Mouse (Mus musculus): Measurements from ENCODE around the gene Pola2. TPM values are rescaled to one million over a fixed set of nuclear protein-coding genes. Genes with fewer than 3 reads are reported as not detected.

Pola2 gene
- total and polyA plus RNA-seq, 3 experiments, result 77.3 to 126 (median 99.4) TPM

DNA sequence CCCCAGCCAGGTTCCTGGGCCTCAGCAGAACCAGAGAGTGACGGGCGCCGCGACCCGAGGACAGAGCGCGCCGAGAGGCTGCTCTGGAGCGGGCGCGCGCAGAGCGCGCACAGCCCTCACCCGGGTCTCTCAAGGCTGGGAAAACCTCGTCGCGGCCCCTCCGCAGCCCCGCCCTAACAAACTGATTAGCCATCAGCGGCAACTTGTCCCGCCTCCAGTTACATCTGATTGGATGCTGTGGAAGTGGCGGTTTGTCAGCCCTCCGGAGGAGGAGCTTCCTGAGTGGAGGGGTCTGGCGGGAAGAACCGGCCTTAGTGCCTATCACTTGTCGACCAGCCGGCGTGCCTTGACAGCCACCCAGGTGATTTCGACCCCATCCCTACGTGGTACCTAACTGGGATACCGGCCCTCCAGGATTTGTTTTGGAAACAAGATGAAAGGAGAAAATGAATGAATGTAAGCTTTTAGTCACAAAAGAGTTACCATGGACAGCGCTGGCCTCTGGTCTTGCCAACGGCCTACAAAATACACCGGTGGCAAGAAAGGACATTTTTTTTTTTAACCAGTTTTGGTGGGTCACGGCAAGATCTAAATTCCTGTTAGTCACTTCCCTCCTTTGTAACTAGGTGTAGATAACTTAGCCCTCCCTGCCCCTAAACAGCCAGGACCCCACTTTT is 69.9 kb downstream of the Pola2 start, which contains the start of gene Tigd3 (continued):
- TF ChIP-seq POLR2A (IDR thresholded peaks at IDR 0.05; ENCODE audit: control insufficient read depth in 1 of 2, insufficient read depth in 1 of 2, low read depth in 1 of 2, low read length in 2 of 2, poor library complexity in 1 of 2), result peak; percentile 73 to 85; a peak in 3 of 4 replicates
- peak; percentile 66 for TF ChIP-seq MAX (IDR thresholded peaks at IDR 0.05; ENCODE audit: low read length)
- no peak for TF ChIP-seq CTCF (IDR thresholded peaks at IDR 0.05 in 2 of 3, conservative IDR thresholded peaks at IDR 0.05 in 1 of 3; ENCODE audit: control insufficient read depth in 1 of 3, insufficient read depth in 1 of 3, low read depth in 2 of 3, low read length in 3 of 3, poor library complexity in 1 of 3, severe bottlenecking in 1 of 3)
- 0 out of 2 replicates have a peak, but pooled peaks have one; percentile 58 for TF ChIP-seq E2F4 (IDR thresholded peaks at IDR 0.05; ENCODE audit: borderline replicate concordance, low read depth, low read length)

GRCm38 (mm10) chr19:5893282-5894001 is 70.6 kb downstream of the Pola2 start:
- H3K9ac ChIP-seq (ENCODE audit: control insufficient read depth, low read depth, low read length, poor library complexity, severe bottlenecking), result peak overlapping the region; percentile 68
- no peaks in the 10 kb centered on the region for H3K9me3 ChIP-seq (replicated peaks; ENCODE audit: insufficient read depth, low read length)
- H3K4me1 ChIP-seq (ENCODE audit: control insufficient read depth in 1 of 2, insufficient read depth in 2 of 2, low read length in 2 of 2), result peaks cover 0 to 6% of the 10 kb centered on the region in 2 experiments; a peak in 2 of 4 replicates
- peak; percentile 34 for DNase-seq (ENCODE audit: low read depth, low spot score)
- peak overlapping the region; percentile 50 to 60; a peak in 3 of 4 replicates for H3K4me3 ChIP-seq (ENCODE audit: control insufficient read depth in 1 of 2, insufficient read depth in 1 of 2, low read depth in 2 of 2, low read length in 2 of 2)
- peaks cover 6% of the 10 kb centered on the region in 2 experiments for H3K36me3 ChIP-seq (ENCODE audit: control insufficient read depth in 1 of 2, insufficient read depth in 2 of 2, low read length in 2 of 2)
- no peaks in the 10 kb centered on the region for H3K27me3 ChIP-seq (ENCODE audit: control insufficient read depth in 1 of 2, insufficient read depth in 2 of 2, low read length in 2 of 2)
- H3K27ac ChIP-seq (ENCODE audit: control insufficient read depth, low read depth, low read length), result no peak overlapping the region
- H3K79me2 ChIP-seq (ENCODE audit: control insufficient read depth, insufficient read depth, low read length, poor library complexity), result no peaks in the 10 kb centered on the region; the same call in 1 of the 2 replicates
- TF ChIP-seq GABPA (IDR thresholded peaks at IDR 0.05; ENCODE audit: low read depth, low read length) (no peak), MEF2A (IDR thresholded peaks at IDR 0.05; ENCODE audit: extremely low read depth, insufficient replicate concordance, low read depth, low read length, poor library complexity, severe bottlenecking) (no peak), POLR2A (IDR thresholded peaks at IDR 0.05; ENCODE audit: control insufficient read depth in 1 of 2, insufficient read depth in 1 of 2, low read depth in 1 of 2, low read length in 2 of 2, poor library complexity in 1 of 2) (0 out of 4 replicates have a peak, but pooled peaks of 1 of the 2 experiments have one; percentile 4), USF1 (IDR thresholded peaks at IDR 0.05; ENCODE audit: low read depth, low read length) (no peak)

GRCm38 (mm10) chr19:5892735-5893134 is 71.3 kb downstream of the Pola2 start:
- H3K4me1 ChIP-seq (ENCODE audit: control insufficient read depth in 1 of 2, insufficient read depth in 2 of 2, low read length in 2 of 2), result peaks cover 0 to 6% of the 10 kb centered on the region in 2 experiments; a peak in 2 of 4 replicates
- no peak overlapping the region for H3K9ac ChIP-seq (ENCODE audit: control insufficient read depth, low read depth, low read length, poor library complexity, severe bottlenecking)
- H3K4me3 ChIP-seq (ENCODE audit: control insufficient read depth in 1 of 2, insufficient read depth in 1 of 2, low read depth in 2 of 2, low read length in 2 of 2), result no peak overlapping the region
- no peak for DNase-seq (ENCODE audit: low read depth, low spot score)
- H3K27ac ChIP-seq (ENCODE audit: control insufficient read depth, low read depth, low read length), result no peak overlapping the region
- no peaks in the 10 kb centered on the region; the same call in 1 of the 2 replicates for H3K79me2 ChIP-seq (ENCODE audit: control insufficient read depth, insufficient read depth, low read length, poor library complexity)
- H3K27me3 ChIP-seq (ENCODE audit: control insufficient read depth in 1 of 2, insufficient read depth in 2 of 2, low read length in 2 of 2), result no peaks in the 10 kb centered on the region
- H3K9me3 ChIP-seq (replicated peaks; ENCODE audit: insufficient read depth, low read length), result no peaks in the 10 kb centered on the region
- TF ChIP-seq CHD2 (IDR thresholded peaks at IDR 0.05; ENCODE audit: low read length) (no peak), CTCF (IDR thresholded peaks at IDR 0.05 in 2 of 3, conservative IDR thresholded peaks at IDR 0.05 in 1 of 3; ENCODE audit: control insufficient read depth in 1 of 3, insufficient read depth in 1 of 3, low read depth in 2 of 3, low read length in 3 of 3, poor library complexity in 1 of 3, severe bottlenecking in 1 of 3) (no peak)
- H3K36me3 ChIP-seq (ENCODE audit: control insufficient read depth in 1 of 2, insufficient read depth in 2 of 2, low read length in 2 of 2), result peaks cover 6% of the 10 kb centered on the region in 2 experiments
